Mouse (Mus musculus) B cell, adult 2 months (primary cell): ENCODE measurements around the gene Lpar3.

Experiments used
- DNase-seq, 2 experiments: peaks; one replicate each; pipeline ENCODE4 v3.0.0; 2022

The Lpar3 gene

GRCm38 (mm10) chr3:146211141-146211747 lies 9.5 kb upstream of the Lpar3 start:
- DNase-seq: no peak

- DNase-seq: no peak
These were observed 8.8 kb upstream of the Lpar3 start for GRCm38 (mm10) chr3:146211964-146212363.

GRCm38 (mm10) chr3:146213336-146213735 lies 7.4 kb upstream of the Lpar3 start:
- DNase-seq: no peak

- no peak for DNase-seq
These were observed 4.2 kb upstream of the Lpar3 start for GRCm38 (mm10) chr3:146216561-146216960.

GRCm38 (mm10) chr3:146224271-146224670 lies 3.5 kb downstream of the Lpar3 start:
- no peak for DNase-seq

- no peak for DNase-seq
These were observed 4.4 kb downstream of the Lpar3 start for GRCm38 (mm10) chr3:146225061-146225761.

- no peak for DNase-seq
These were observed 6.7 kb downstream of the Lpar3 start for GRCm38 (mm10) chr3:146227427-146227826.

- DNase-seq: no peak
These were observed 8.0 kb downstream of the Lpar3 start for GRCm38 (mm10) chr3:146228559-146229310.

- DNase-seq: no peak
These were observed 11.9 kb downstream of the Lpar3 start for GRCm38 (mm10) chr3:146232708-146233107.

GRCm38 (mm10) chr3:146233741-146234140 lies 13.0 kb downstream of the Lpar3 start:
- no peak for DNase-seq

- no peak for DNase-seq
These were observed 13.8 kb downstream of the Lpar3 start for GRCm38 (mm10) chr3:146234530-146234929.

- DNase-seq: no peak
These were observed 15.5 kb downstream of the Lpar3 start for GRCm38 (mm10) chr3:146236280-146236679.

- no peak for DNase-seq
These were observed 16.9 kb downstream of the Lpar3 start for GRCm38 (mm10) chr3:146237676-146238075.

GRCm38 (mm10) chr3:146244630-146245029 lies 23.9 kb downstream of the Lpar3 start:
- DNase-seq: peak in 1 of 2 experiments; percentile 34

- DNase-seq: no peak
These were observed 25.8 kb downstream of the Lpar3 start for GRCm38 (mm10) chr3:146246557-146246956.

- DNase-seq: no peak
These were observed 26.2 kb downstream of the Lpar3 start for GRCm38 (mm10) chr3:146246992-146247391.

GRCm38 (mm10) chr3:146249895-146250294 lies 29.1 kb downstream of the Lpar3 start:
- DNase-seq: no peak

GRCm38 (mm10) chr3:146251771-146252170 lies 31.0 kb downstream of the Lpar3 start:
- no peak for DNase-seq

- DNase-seq: no peak
These were observed 33.1 kb downstream of the Lpar3 start for GRCm38 (mm10) chr3:146253736-146254320.

- no peak for DNase-seq
These were observed 34.4 kb downstream of the Lpar3 start for GRCm38 (mm10) chr3:146255123-146255522.

- peak; percentile 89 to 91 for DNase-seq
These were observed 36.8 kb downstream of the Lpar3 start for GRCm38 (mm10) chr3:146257483-146258122.

- DNase-seq: no peak
These were observed 39.4 kb downstream of the Lpar3 start for GRCm38 (mm10) chr3:146260203-146260602.

GRCm38 (mm10) chr3:146260845-146261244 lies 40.1 kb downstream of the Lpar3 start:
- no peak for DNase-seq
